Mouse (Mus musculus) cerebellum, adult 11 months (tissue): ENCODE results near the gene Pigv.

Experiments
- DNase-seq: peaks from one replicate; pipeline ENCODE4 v3.0.0; 2022

Pigv gene

DNA sequence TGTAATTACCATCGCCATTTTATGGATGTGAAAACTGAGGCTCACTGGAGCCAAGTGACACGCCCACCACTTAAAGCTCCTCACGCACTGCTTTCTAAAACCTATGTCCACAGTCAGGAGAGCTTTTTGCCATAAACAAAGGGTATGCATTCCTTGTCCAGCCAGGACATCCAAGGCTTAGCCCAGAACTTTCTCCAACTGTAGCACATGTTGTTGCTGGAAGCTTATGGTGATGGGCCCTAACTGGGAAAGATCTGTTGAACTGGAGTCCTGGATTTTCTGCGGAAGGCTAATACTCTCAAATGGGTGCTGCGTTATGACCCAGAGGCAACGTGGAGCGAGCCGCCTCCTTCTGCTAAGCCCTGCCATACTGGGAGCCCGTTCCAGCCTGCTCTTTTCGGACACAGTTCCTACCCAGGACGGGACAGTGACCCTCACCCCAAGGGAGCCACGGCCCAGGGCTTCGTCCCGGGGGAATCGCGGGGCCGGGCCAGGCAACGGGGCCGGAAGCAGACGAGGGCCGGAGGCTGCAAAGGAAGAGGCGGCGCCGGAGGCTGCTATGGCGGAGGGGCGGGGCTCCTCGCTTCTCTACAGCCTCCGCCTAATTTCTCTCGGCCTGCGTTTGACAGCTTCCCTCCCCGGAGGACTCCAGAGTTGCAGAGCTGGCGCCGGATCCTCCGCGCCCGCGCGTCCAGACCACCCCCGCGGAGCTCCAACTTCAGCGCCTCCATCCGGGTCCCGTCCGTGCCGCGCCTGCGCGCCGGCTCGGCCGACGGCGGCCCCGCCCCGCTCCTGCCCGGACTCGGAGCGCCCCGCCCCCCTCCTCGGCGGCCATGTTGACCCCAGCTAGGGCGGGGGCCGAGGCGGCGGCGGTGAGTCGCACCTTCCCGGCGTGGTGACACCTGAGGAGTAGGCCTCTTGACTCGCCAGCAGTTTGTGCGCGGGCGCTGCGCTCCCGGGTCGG, at the start of gene Pigv:
TSS of gene Pigv (minus strand) at position 767 of the 964 bp plus-strand sequence.
- DNase-seq = peak; percentile 94

GRCm38 (mm10) chr4:133719791-133720190, 47.3 kb upstream of the Pigv start:
- DNase-seq = no peak

DNA sequence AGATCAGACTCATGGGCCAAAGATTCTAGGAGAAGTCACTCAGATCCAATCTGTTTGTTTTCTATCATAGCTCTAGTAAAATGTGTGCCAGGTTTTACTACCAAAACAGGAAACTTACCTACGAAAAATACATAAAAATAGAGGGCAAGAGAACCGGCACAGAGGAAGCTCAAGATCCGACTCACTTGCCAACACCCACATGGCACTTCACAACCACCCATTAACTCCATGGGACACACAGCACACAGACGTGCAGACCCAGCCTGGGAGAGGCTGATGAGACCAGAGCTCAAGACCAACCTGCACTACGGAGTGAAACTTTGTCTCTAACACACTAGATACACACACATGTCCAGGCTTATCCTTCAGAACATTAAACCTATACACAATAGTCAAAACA, 40.3 kb upstream of the Pigv start:
- DNase-seq = no peak

- DNase-seq = peak; percentile 35
Observed at GRCm38 (mm10) chr4:133711307-133712076, 39.0 kb upstream of the Pigv start.

DNA sequence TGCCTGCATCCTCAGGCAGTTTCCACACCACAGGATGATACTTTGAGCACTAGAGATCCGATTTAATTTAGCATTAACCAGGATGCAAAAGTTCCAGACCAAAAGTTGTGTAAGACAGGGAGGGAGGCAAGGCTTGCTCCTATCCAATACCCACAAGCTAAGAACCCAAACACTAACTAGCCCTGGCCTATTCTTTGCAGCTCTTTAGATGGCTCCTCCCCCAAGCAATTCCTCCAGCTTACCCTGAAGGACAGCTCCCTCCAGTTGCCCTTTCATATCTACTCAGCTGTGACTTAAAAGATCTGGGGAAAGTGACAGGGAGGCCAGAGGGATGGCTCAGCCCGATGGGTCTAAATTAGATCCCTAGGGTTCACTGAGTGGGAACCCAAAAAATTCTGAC, 36.9 kb upstream of the Pigv start:
- DNase-seq = no peak

- DNase-seq = no peak
Observed at GRCm38 (mm10) chr4:133707464-133707863, 35.0 kb upstream of the Pigv start.

DNA sequence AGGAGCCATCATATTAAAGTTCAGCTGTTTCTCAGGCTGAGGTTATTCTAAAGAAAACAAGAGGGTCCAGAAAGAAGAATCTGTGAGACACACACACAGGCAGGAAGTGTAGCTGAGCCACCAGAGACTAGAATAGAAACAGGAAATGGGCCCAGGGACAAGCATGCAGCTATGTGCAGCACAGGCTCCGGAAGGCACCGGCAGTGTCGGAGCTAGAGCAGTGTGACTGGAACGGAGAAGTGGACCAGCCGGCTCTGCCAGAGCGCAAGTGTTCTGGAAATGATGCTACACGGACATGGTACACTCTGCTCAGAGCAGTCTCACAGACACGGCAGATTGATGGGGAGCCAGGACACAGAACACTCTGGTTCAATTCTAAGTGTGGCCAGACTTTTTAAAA, 34.5 kb upstream of the Pigv start:
- peak; percentile 56 for DNase-seq

DNA sequence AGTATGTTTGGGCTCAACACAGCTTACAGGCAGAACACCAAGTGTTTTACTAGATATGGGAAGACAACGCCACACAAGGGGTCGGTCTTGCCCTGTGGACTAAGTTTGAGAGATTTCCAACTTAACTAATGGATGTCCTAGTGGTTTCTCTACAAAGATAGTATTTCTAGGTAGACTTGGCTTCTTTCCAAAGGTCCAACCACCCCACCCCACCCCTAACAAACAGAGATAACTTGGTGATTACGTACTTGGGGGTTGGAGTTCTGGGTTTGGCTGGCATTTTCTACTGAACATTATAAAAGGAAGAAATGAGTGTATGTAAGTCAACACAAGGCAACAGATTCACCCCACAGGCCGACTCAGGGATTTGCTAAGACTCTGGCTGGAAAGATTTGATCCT, 32.6 kb upstream of the Pigv start:
- DNase-seq = no peak

GRCm38 (mm10) chr4:133700905-133701368, 28.5 kb upstream of the Pigv start:
- DNase-seq = no peak

- no peak for DNase-seq
Observed at GRCm38 (mm10) chr4:133695363-133695762, 22.9 kb upstream of the Pigv start.

GRCm38 (mm10) chr4:133690252-133690651, 17.8 kb upstream of the Pigv start:
- no peak for DNase-seq

DNA sequence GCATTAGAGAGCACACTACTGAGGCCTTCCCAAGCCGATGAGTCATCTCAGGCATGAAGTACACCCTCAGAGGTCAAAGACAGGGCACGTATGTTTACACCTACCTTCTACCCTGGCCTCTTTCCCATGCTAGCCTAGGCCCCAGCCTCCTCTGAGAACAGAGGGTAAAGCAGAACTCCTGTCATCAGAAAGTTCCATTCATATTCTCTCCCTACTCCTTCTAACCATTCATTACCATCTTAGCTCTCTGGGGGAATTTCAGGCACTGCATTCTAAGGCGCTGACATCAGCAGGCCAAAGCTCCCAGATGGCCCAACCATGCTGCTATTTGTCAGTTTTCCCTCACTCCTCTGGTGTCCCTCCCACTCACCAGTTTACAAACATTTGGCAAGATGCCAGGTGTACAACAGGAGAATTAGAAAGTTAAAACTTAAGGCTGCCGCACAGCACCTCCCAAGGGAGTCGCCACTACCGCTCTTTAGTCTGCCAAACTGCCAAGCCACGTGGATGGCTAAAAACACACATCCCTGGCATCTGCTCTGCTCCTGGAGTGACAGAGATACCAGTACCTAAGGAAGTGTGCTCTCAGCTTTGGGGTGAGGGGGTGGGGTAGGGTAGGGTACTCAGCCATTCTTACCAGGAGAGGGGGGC, 16.1 kb upstream of the Pigv start:
- no peak for DNase-seq

DNA sequence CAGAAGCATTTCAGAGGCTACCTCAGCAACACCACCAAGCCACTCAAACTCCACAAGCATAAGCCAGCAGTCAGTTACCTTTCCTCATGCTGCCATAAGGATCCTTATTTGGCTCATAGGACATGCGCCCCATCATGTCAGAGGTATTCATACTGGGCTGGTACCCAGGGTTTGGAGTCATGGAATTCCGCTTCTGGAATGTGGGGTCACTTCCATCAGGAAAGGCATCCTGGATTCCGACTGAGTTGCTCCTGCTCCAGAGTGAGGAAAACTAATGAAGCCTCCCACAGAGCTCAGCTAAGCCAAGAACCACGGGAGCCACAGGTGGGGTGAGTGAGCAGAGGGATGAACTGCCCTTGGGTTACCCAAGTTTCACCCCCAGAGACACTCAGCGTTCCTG, 14.7 kb upstream of the Pigv start:
- no peak for DNase-seq

DNA sequence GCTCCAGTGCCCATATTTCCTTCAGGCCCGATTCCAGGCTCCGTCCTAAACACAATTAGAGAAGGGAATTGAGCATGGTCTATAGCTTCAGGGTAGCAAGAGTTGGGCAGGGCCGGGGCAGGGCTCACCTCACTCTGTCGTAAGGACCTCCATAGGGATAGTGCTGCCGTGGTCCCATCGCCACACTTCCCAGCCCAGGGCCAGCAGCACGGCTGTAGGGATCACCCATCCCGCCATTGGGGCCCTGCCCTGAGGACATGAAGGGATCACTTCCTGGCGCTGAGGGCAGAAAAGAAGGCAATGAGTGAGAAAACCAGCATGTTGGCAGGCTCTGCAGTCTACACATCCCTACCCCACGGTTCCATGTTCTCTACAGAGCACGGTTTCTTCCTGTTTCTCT, 14.1 kb upstream of the Pigv start:
- no peak for DNase-seq

- DNase-seq = no peak
Observed at GRCm38 (mm10) chr4:133680206-133680786, 7.8 kb upstream of the Pigv start.

- DNase-seq = no peak
Observed at GRCm38 (mm10) chr4:133679629-133680028, 7.2 kb upstream of the Pigv start.

- no peak for DNase-seq
Observed at GRCm38 (mm10) chr4:133677266-133677665, 4.8 kb upstream of the Pigv start.

- DNase-seq = no peak
Observed at GRCm38 (mm10) chr4:133676189-133676588, 3.7 kb upstream of the Pigv start.

- DNase-seq = peak; percentile 35
Observed at GRCm38 (mm10) chr4:133675594-133676016, 3.2 kb upstream of the Pigv start.

GRCm38 (mm10) chr4:133674331-133674695, 1.9 kb upstream of the Pigv start:
- DNase-seq = no peak

- no peak for DNase-seq
Observed at GRCm38 (mm10) chr4:133673666-133674330, 1.4 kb upstream of the Pigv start.
